Mouse (Mus musculus) heart, embryonic 13.5 days (tissue): ENCODE measurements around the gene Ercc1. TPM values are rescaled to one million over a fixed set of nuclear protein-coding genes. Genes with fewer than 3 reads are reported as not detected.

Experiments
- ATAC-seq: fragments of 200-750 bp; cut with Nextera tagmentation; 2 replicates; pipeline ENCODE4 v1.8.0; 2017; ENCODE audit warnings: moderate TSS enrichment; ENCODE audit not compliant: insufficient number of reproducible peaks, low FRiP score, low TSS enrichment; ENCODE audit errors: extremely low read depth
- H3K27ac ChIP-seq: fragments of 300-500 bp; sonication (generic); replicated peaks from 2 replicates; pipeline ENCODE4 v1.5.1; 2015; ENCODE audit warnings: moderate library complexity, mild to moderate bottlenecking, inconsistent platforms
- H3K27me3 ChIP-seq: fragments of 300-500 bp; sonication (generic); replicated peaks from 2 replicates; pipeline ENCODE4 v1.6.1; 2015; ENCODE audit warnings: mild to moderate bottlenecking, inconsistent platforms
- H3K36me3 ChIP-seq: fragments of 300-500 bp; sonication (generic); 2 replicates; pipeline ENCODE4 v1.6.1; 2015; ENCODE audit warnings: mild to moderate bottlenecking, inconsistent platforms
- H3K4me1 ChIP-seq: fragments of 300-500 bp; sonication (generic); 2 replicates; pipeline ENCODE4 v1.6.1; 2015; ENCODE audit warnings: inconsistent platforms
- H3K4me2 ChIP-seq: fragments of 300-500 bp; sonication (generic); 2 replicates; pipeline ENCODE4 v1.6.1; 2015; ENCODE audit warnings: inconsistent platforms, mild to moderate bottlenecking, moderate library complexity
- H3K4me3 ChIP-seq: fragments of 300-500 bp; sonication (generic); 2 replicates; pipeline ENCODE4 v1.5.1; 2015; ENCODE audit warnings: moderate library complexity, mild to moderate bottlenecking, inconsistent platforms
- H3K9ac ChIP-seq: fragments of 300-500 bp; sonication (generic); 2 replicates; pipeline ENCODE4 v1.6.1; 2015; ENCODE audit warnings: inconsistent platforms, mild to moderate bottlenecking, moderate library complexity
- H3K9me3 ChIP-seq: fragments of 300-500 bp; sonication (generic); 2 replicates; pipeline ENCODE4 v1.6.1; 2016; ENCODE audit warnings: inconsistent platforms
- WGBS: fragments of 180-500 bp; shearing (Covaris S2); methylation state at CpG from one replicate; pipeline ENCODE4 v1.1.7; 2015; ENCODE audit warnings: mixed read lengths; 5-methylcytosine and 5-hydroxymethylcytosine counted together
- polyA plus RNA-seq: library from polyadenylated mRNA; unstranded; fragments of >200 nt; fragmentation: Nextera tagmentation; extraction: Ambion mirVana; gene quantifications from 2 replicates; pipeline ENCODE4 v1.2.1, GENCODE M21; 2015

Gene Ercc1
- polyA plus RNA-seq, 1 experiment from 2014 or later = 62.7 TPM

DNA sequence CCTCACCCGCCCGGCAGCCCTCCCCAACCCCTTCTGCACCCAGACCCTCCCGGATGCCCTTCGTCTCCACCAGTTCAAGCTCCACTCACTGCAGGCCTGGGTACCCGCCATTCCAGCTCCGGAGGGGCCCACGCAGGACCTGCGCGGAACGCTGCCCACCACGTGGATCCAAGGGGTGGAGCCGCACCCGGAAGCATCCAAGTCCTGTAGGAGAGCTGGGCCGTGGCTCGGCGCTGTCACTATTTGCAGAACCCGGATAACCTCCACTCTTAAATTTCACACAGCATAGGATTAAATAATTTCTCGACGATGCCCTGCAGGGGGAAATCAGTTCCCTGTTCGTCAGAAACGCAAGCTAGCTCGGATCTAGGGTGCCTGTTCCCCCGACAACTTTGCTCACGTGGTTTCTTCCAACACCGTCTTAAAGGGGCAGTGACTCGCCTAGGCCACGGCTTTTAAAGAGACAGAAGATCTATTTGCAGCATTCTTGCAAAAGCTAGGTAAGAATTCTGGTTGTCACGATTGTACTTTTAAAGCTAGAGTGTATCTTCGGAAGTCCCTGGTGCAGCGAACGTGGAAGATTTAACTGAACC is 14.8 kb downstream of the Ercc1 start, which contains the start of the genes Cd3eap and Ppp1r13l:
TSS of gene Cd3eap (minus strand) at position 185 of the 593 bp plus-strand sequence.
TSS of gene Ppp1r13l (plus strand) at position 451 of the 593 bp plus-strand sequence.
- peak within 1 kb of the TSS; percentile 99 for H3K4me2 ChIP-seq
- peaks cover 47% of the 10 kb centered on the region for H3K4me1 ChIP-seq
- peak within 1 kb of the TSS; percentile 62 for H3K4me3 ChIP-seq
- no peaks in the 10 kb centered on the region for H3K9me3 ChIP-seq
- WGBS = under 1% methylated on average over 31 of the region's 31 CpGs
- peak within 1 kb of the TSS; percentile 88 for H3K27ac ChIP-seq
- peaks cover 38% of the 10 kb centered on the region for H3K36me3 ChIP-seq
- no peaks in the 10 kb centered on the region for H3K27me3 ChIP-seq
- H3K9ac ChIP-seq = peak within 1 kb of the TSS; percentile 89
- ATAC-seq = peak; percentile 53

DNA sequence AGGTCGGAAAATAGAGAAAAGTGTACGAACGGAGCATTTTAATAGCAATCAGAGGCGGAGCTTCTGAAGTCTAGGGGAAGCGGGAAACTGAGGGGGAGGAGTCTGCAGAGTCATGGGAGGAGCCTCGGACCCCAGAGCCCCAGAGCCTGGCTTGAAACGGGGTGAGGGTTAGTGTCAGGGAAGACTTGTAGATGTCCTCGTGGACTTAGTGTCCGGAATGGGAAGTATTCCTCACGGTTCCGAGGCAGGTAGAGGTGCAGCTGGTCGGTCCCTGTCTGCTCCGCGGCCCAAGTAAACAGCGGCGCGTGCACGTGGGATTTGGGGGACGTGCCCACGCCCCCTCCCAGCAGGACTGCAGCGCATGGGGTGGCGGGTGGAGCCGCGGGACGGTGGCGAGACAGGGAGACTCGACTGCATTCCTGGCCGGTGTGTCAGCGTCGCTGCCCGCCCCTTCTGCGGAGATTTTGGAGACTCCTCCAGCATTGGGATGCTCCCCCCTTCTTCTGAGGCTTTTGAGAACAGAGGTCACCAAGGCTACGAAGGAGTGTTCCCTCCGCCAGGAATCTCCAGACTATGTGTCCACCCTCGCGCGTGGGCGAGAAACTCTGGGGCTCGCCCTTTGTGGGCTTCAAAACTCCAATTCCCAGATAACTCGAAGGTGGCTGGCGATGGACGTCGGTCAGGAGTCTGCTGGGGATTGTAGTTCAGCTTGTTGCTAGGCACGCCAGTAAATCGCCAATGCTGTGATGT is 15.5 kb downstream of the Ercc1 start:
- H3K27ac ChIP-seq = peak overlapping the region; percentile 88
- H3K9me3 ChIP-seq = no peaks in the 10 kb centered on the region
- H3K4me2 ChIP-seq = peak overlapping the region; percentile 99
- WGBS = under 1% methylated on average over 45 of the region's 45 CpGs
- H3K27me3 ChIP-seq = no peaks in the 10 kb centered on the region
- peaks cover 49% of the 10 kb centered on the region for H3K4me1 ChIP-seq
- ATAC-seq = peak; percentile 51; the same call in 1 of the 2 replicates
- H3K4me3 ChIP-seq = peak overlapping the region; percentile 62
- H3K36me3 ChIP-seq = peaks cover 32% of the 10 kb centered on the region
- H3K9ac ChIP-seq = peak overlapping the region; percentile 89

DNA sequence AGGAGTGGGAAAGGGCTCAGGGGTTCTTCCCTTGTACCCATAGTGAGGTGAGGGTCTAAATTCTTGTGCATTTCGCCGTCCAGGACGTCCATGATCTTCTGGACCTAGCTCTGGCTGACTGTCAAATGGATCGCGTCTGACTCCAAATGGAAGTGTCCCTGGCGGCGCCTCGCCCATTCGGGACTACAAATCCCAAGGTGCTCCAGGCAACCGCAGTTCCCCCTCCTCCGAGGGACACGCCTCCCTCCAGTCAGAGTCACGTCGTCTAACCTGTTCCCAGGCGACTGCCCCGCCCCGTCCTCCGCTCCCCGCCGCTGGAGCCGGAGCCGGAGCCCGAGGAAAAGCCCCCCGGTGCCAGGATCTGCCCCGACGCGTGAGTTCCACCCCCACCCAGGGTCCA is 16.4 kb downstream of the Ercc1 start:
- under 1% methylated on average over 27 of the region's 27 CpGs for WGBS
- Histone ChIP-seq H3K4me1 (peaks cover 49% of the 10 kb centered on the region), H3K27ac (peak overlapping the region; percentile 96), H3K4me3 (peak overlapping the region; percentile 62), H3K9me3 (no peaks in the 10 kb centered on the region), H3K4me2 (peak overlapping the region; percentile 99), H3K36me3 (peaks cover 27% of the 10 kb centered on the region), H3K27me3 (no peaks in the 10 kb centered on the region), H3K9ac (peak overlapping the region; percentile 89)
- ATAC-seq = peak; percentile 67

DNA sequence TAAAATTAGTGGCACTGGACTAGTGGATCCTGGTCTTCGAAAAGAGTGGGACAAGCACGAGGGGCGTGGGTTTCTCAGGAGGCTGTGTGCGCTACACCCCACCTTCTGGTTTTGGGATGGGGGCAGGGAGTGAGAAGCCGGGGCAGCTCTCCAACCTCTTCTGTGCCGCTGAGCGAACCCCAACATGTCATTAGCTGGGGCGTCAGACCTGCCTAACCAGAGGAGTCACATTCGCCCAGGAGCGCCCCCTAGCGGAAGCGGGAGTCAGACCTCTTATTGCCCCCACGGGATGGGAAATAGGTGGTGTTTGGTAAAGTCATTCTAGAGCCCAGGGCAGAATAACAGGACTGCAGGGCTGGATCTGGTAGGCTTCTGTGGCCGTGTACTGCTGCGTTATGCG is 17.1 kb downstream of the Ercc1 start:
- 8% methylated on average over 16 of the region's 16 CpGs for WGBS
- Histone ChIP-seq H3K9me3 (no peaks in the 10 kb centered on the region), H3K4me1 (peaks cover 49% of the 10 kb centered on the region), H3K4me2 (peak overlapping the region; percentile 99), H3K9ac (peak overlapping the region; percentile 83), H3K36me3 (peaks cover 19% of the 10 kb centered on the region), H3K27ac (peak overlapping the region; percentile 96), H3K4me3 (peak overlapping the region; percentile 62), H3K27me3 (no peaks in the 10 kb centered on the region)
- peak; percentile 2; the same call in 1 of the 2 replicates for ATAC-seq

- H3K9me3 ChIP-seq = no peaks in the 10 kb centered on the region
- ATAC-seq = peak; percentile 6; the same call in 1 of the 2 replicates
- peak overlapping the region; percentile 96 for H3K27ac ChIP-seq
- peak overlapping the region; percentile 62 for H3K4me3 ChIP-seq
- peak overlapping the region; percentile 99 for H3K4me2 ChIP-seq
- H3K27me3 ChIP-seq = no peaks in the 10 kb centered on the region
- WGBS = 21% methylated on average over 4 of the region's 4 CpGs
- peaks cover 49% of the 10 kb centered on the region for H3K4me1 ChIP-seq
- peak overlapping the region; percentile 83 for H3K9ac ChIP-seq
- H3K36me3 ChIP-seq = peaks cover 14% of the 10 kb centered on the region
These were observed 17.7 kb downstream of the Ercc1 start for GRCm38 (mm10) chr7:19362276-19362675.

DNA sequence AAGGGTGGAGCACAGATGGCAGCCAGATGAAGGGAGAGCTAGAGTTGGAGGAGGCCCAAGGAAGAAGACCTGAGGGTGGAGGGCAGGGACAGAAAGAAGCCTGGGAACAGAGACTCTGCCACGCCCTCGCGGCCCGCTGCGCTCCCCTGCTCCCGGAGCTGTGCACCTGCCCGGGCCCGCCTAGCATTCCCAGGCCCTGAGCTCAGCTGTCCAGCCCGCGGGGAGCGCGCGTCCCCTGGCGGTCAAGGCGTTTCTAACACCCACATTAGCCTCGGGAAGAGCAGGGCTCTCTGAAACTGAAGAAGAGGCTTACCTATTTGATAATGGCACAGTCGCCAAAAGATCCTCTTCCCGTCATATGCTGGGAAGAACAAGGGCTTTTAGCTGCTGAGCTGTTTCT is 19.3 kb downstream of the Ercc1 start:
- peak overlapping the region; percentile 83 for H3K9ac ChIP-seq
- whole genome bisulfite sequencing = 6% methylated on average over 18 of the region's 18 CpGs
- H3K27me3 ChIP-seq = peaks cover 5% of the 10 kb centered on the region
- peaks cover 37% of the 10 kb centered on the region for H3K4me1 ChIP-seq
- H3K4me3 ChIP-seq = peak overlapping the region; percentile 62; the same call in 1 of the 2 replicates
- H3K27ac ChIP-seq = peak overlapping the region; percentile 96; the same call in 1 of the 2 replicates
- no peaks in the 10 kb centered on the region for H3K9me3 ChIP-seq
- peak overlapping the region; percentile 99 for H3K4me2 ChIP-seq
- ATAC-seq = no peak
- peaks cover 8% of the 10 kb centered on the region for H3K36me3 ChIP-seq

- ATAC-seq = no peak
- Histone ChIP-seq H3K4me3 (no peak overlapping the region), H3K4me2 (no peak overlapping the region), H3K9me3 (no peaks in the 10 kb centered on the region), H3K36me3 (peaks cover 23% of the 10 kb centered on the region), H3K9ac (0 out of 2 replicates have a peak overlapping the region, but pooled peaks have one; percentile 3), H3K27ac (no peak overlapping the region), H3K27me3 (peaks cover 16% of the 10 kb centered on the region), H3K4me1 (peaks cover 44% of the 10 kb centered on the region)
- 76% methylated on average over 4 of the region's 4 CpGs for WGBS
These were observed 20.8 kb downstream of the Ercc1 start for GRCm38 (mm10) chr7:19365376-19365775.

DNA sequence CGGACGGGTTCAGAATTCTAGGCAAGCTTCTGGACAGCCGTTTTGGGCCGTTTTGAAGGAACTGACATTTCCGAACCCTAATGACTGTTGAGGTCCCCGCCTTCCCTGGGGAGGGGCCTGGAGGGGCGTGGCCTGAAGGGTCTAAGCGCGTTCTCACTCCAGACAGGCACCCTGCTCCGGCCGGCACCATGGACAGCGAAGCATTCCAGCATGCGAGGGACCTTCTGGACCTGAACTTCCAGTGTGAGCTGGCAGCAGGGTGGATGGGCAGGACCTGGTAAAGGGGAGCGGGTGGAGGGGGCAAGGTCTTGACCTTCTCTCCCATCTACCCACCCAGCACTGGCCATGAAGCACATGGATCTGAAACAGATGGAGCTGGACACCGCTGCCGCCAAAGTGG is 23.8 kb downstream of the Ercc1 start:
- H3K9me3 ChIP-seq = no peaks in the 10 kb centered on the region
- H3K4me2 ChIP-seq = no peak overlapping the region
- H3K4me1 ChIP-seq = peaks cover 19% of the 10 kb centered on the region
- H3K27ac ChIP-seq = no peak overlapping the region
- no peak for ATAC-seq
- WGBS = 23% methylated on average over 16 of the region's 16 CpGs
- peaks cover 53% of the 10 kb centered on the region for H3K36me3 ChIP-seq
- no peak overlapping the region for H3K4me3 ChIP-seq
- peaks cover 16% of the 10 kb centered on the region for H3K27me3 ChIP-seq
- no peak overlapping the region for H3K9ac ChIP-seq

DNA sequence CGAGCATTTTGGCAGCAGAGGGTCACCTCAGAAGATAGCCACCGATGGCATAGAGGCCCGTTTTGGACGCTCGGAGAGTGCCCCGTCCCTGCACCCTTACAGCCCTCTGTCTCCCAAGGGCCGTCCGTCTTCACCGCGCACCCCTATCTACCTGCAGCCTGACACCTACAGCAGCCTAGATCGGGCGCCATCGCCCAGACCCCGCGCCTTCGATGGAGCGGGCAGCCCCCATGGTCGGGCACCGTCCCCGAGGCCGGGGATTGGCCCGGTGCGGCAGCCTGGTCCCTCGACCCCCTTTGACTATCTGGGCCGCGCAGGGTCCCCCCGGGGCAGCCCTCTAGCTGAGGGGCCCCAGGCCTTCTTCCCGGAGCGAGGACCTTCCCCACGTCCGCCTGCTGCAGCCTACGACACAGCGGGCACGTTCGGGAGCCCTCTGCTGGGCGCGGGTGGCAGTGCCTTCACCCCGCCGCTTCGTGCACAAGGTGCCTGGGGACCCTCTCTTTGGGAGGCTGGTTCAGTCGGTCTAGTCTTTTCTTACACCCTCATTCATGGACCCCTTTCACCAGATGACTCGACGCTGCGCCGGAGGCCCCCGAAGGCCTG is 25.3 kb downstream of the Ercc1 start:
- Histone ChIP-seq H3K27ac (no peak overlapping the region), H3K9ac (peak overlapping the region; percentile 76), H3K4me1 (peaks cover 6% of the 10 kb centered on the region), H3K36me3 (peaks cover 65% of the 10 kb centered on the region), H3K4me2 (peak overlapping the region; percentile 70), H3K27me3 (peaks cover 16% of the 10 kb centered on the region), H3K4me3 (peak overlapping the region; percentile 44), H3K9me3 (no peaks in the 10 kb centered on the region)
- WGBS = 21% methylated on average over 46 of the region's 46 CpGs
- no peak for ATAC-seq

DNA sequence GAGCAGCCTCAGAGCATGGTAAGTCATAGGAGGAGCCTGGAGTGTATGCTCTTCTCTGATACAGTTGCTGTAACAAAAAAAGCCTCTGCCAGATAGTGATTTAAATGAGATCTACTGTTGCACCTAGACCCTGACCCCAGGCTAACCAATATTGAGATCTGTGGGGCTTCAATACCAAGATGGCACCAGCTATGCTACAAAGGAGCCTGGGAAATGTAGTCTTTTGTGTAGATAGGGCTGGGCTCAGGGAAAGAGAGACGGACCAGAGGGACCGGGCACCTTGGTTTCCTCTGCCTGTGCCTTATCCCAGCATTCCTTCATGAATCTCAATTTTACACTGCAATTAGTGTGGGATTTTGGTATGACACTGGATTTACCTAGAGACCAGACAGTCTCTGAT is 28.8 kb downstream of the Ercc1 start:
- H3K4me2 ChIP-seq = no peak overlapping the region
- no peak overlapping the region for H3K4me3 ChIP-seq
- H3K4me1 ChIP-seq = peaks cover 14% of the 10 kb centered on the region
- H3K9ac ChIP-seq = no peak overlapping the region
- H3K36me3 ChIP-seq = peaks cover 99% of the 10 kb centered on the region
- 84% methylated on average over 2 of the region's 2 CpGs for WGBS
- H3K27ac ChIP-seq = no peak overlapping the region
- H3K9me3 ChIP-seq = no peaks in the 10 kb centered on the region
- ATAC-seq = no peak
- H3K27me3 ChIP-seq = peaks cover 16% of the 10 kb centered on the region

DNA sequence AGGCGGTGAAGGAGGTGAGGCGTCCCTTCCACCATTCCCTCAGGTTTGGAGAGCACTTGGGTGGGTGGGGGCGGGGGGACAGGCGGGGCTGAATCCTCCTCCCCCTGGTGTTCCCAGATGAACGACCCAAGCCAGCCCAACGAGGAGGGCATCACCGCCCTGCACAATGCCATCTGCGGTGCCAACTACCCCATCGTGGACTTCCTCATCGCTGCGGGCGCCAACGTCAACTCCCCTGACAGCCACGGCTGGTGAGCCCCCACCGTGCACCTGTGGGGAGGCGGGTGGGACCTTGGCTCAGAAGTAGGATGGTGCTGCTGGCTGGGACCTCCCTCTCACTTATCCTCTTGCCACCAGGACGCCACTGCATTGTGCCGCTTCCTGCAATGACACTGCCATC is 30.8 kb downstream of the Ercc1 start:
- H3K27me3 ChIP-seq = no peaks in the 10 kb centered on the region
- 67% methylated on average over 18 of the region's 18 CpGs for WGBS
- no peak overlapping the region for H3K4me2 ChIP-seq
- peaks cover 90% of the 10 kb centered on the region for H3K36me3 ChIP-seq
- H3K9ac ChIP-seq = no peak overlapping the region
- H3K27ac ChIP-seq = no peak overlapping the region
- H3K9me3 ChIP-seq = no peaks in the 10 kb centered on the region
- H3K4me1 ChIP-seq = peaks cover 8% of the 10 kb centered on the region
- H3K4me3 ChIP-seq = no peak overlapping the region
- no peak for ATAC-seq
